Mouse (Mus musculus) megakaryocyte, embryonic 14.5 days (primary cell): ENCODE measurements around the gene Atg4b.

Source experiments
- FLI1 ChIP-seq: IDR thresholded peaks from 2 replicates; pipeline ENCODE4 v1.6.1; 2012; ENCODE audit warnings: low read length, inconsistent platforms, mixed read lengths
- GATA1 ChIP-seq: IDR thresholded peaks from 3 replicates; pipeline ENCODE4 v1.6.1; 2012; ENCODE audit warnings: mixed read lengths, low read length, inconsistent platforms, borderline replicate concordance

GRCm38 (mm10) chr1:93725665-93726064 lies 25.6 kb upstream of the Atg4b start:
- TF ChIP-seq GATA1 (no peak), FLI1 (no peak)
